Mouse (Mus musculus) heart, embryonic 15.5 days (tissue): ENCODE data around the gene Med25. TPM values are rescaled to one million over a fixed set of nuclear protein-coding genes. Genes with fewer than 3 reads are reported as not detected.

Experiments used
- ATAC-seq: fragments of 200-750 bp; cut with Nextera tagmentation; replicated peaks from 2 replicates; pipeline ENCODE4 v1.8.0; 2017; ENCODE audit warnings: low read depth, moderate TSS enrichment; ENCODE audit not compliant: insufficient number of reproducible peaks, insufficient read depth, low FRiP score
- H3K27ac ChIP-seq: fragments of 300-500 bp; sonication (generic); 2 replicates; pipeline ENCODE4 v1.5.1; 2015; ENCODE audit warnings: mild to moderate bottlenecking, inconsistent platforms
- H3K27me3 ChIP-seq: fragments of 300-500 bp; sonication (generic); 2 replicates; pipeline ENCODE4 v1.6.1; 2015; ENCODE audit warnings: inconsistent platforms
- H3K36me3 ChIP-seq: fragments of 300-500 bp; sonication (generic); 2 replicates; pipeline ENCODE4 v1.6.1; 2015; ENCODE audit warnings: mild to moderate bottlenecking, inconsistent platforms
- H3K4me1 ChIP-seq: fragments of 300-500 bp; sonication (generic); replicated peaks from 2 replicates; pipeline ENCODE4 v1.6.1; 2015; ENCODE audit warnings: inconsistent platforms
- H3K4me2 ChIP-seq: fragments of 300-500 bp; sonication (generic); 2 replicates; pipeline ENCODE4 v1.6.1; 2015; ENCODE audit warnings: inconsistent platforms, mild to moderate bottlenecking, moderate library complexity
- H3K4me3 ChIP-seq: fragments of 300-500 bp; sonication (generic); 2 replicates; pipeline ENCODE4 v1.5.1; 2015; ENCODE audit warnings: mild to moderate bottlenecking, inconsistent platforms
- H3K9ac ChIP-seq: fragments of 300-500 bp; sonication (generic); 2 replicates; pipeline ENCODE4 v1.6.1; 2015; ENCODE audit warnings: mild to moderate bottlenecking, inconsistent platforms
- H3K9me3 ChIP-seq: fragments of 300-500 bp; sonication (generic); replicated peaks from 2 replicates; pipeline ENCODE4 v1.6.1; 2016; ENCODE audit warnings: inconsistent platforms
- WGBS: fragments of 180-500 bp; shearing (Covaris S2); methylation state at CpG from one replicate; pipeline ENCODE4 v1.1.7; 2015; ENCODE audit warnings: mixed read lengths; 5-methylcytosine and 5-hydroxymethylcytosine counted together
- polyA plus RNA-seq: library from polyadenylated mRNA; unstranded; fragments of >200 nt; fragmentation: Nextera tagmentation; extraction: Ambion mirVana; gene quantifications from 2 replicates; pipeline ENCODE4 v1.2.1, GENCODE M21; 2015

Gene Med25
- polyA plus RNA-seq, 1 experiment from 2014 or later = 72.9 TPM

GRCm38 (mm10) chr7:44841825-44842463 is 50.6 kb downstream of the Med25 start:
- Histone ChIP-seq H3K9me3 (no peaks in the 10 kb centered on the region), H3K27me3 (peaks cover 17% of the 10 kb centered on the region), H3K4me2 (no peak overlapping the region), H3K4me3 (no peak overlapping the region), H3K4me1 (peaks cover 15% of the 10 kb centered on the region), H3K9ac (no peak overlapping the region), H3K36me3 (peaks cover 51% of the 10 kb centered on the region), H3K27ac (no peak overlapping the region)
- 89% methylated on average over 8 of the region's 8 CpGs for WGBS
- ATAC-seq = no peak

- ATAC-seq = no peak
- Histone ChIP-seq H3K36me3 (peaks cover 36% of the 10 kb centered on the region), H3K4me3 (peak overlapping the region; percentile 34; the same call in 1 of the 2 replicates), H3K9me3 (no peaks in the 10 kb centered on the region), H3K4me1 (peaks cover 17% of the 10 kb centered on the region), H3K9ac (no peak overlapping the region), H3K27ac (no peak overlapping the region), H3K27me3 (peaks cover 17% of the 10 kb centered on the region), H3K4me2 (peak overlapping the region; percentile 76)
- 59% methylated on average over 14 of the region's 14 CpGs for WGBS
Measured at GRCm38 (mm10) chr7:44840426-44840825, 52.1 kb downstream of the Med25 start.

GRCm38 (mm10) chr7:44839491-44840191 is 52.9 kb downstream of the Med25 start:
- peak overlapping the region; percentile 46 for H3K9ac ChIP-seq
- no peak overlapping the region for H3K27ac ChIP-seq
- 3% methylated on average over 58 of the region's 58 CpGs for WGBS
- peak; percentile 43 for ATAC-seq
- H3K4me1 ChIP-seq = peaks cover 17% of the 10 kb centered on the region
- no peaks in the 10 kb centered on the region for H3K9me3 ChIP-seq
- H3K4me3 ChIP-seq = peak overlapping the region; percentile 34
- peaks cover 17% of the 10 kb centered on the region for H3K27me3 ChIP-seq
- H3K4me2 ChIP-seq = peak overlapping the region; percentile 76
- H3K36me3 ChIP-seq = peaks cover 28% of the 10 kb centered on the region

GRCm38 (mm10) chr7:44839171-44839490 is 53.4 kb downstream of the Med25 start:
- H3K4me1 ChIP-seq = peaks cover 17% of the 10 kb centered on the region
- peak overlapping the region; percentile 76 for H3K4me2 ChIP-seq
- 36% methylated on average over 11 of the region's 11 CpGs for WGBS
- no peak overlapping the region for H3K27ac ChIP-seq
- H3K9ac ChIP-seq = peak overlapping the region; percentile 46; the same call in 1 of the 2 replicates
- H3K9me3 ChIP-seq = no peaks in the 10 kb centered on the region
- peak overlapping the region; percentile 34 for H3K4me3 ChIP-seq
- ATAC-seq = no peak
- peaks cover 17% of the 10 kb centered on the region for H3K27me3 ChIP-seq
- H3K36me3 ChIP-seq = peaks cover 23% of the 10 kb centered on the region

DNA sequence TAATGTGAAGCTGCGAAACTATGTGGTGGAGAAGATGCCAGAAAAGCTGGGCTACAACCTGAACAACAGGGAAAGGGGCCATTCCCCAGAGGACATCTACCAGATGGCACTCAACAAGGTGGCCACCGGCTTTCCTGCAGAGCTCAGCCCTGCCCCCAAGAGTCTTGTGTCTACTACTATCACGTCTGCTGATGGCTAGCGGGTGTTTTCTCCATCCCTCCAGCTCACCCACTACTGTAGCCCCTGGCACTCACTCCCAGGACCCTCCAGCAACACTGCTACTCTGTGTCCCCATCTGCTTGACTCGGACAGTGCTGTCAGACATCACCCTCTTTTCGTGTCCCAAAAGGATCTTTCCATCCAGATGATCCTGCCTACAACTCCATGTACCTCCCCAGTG is 54.4 kb downstream of the Med25 start:
- peaks cover 17% of the 10 kb centered on the region for H3K27me3 ChIP-seq
- 80% methylated on average over 6 of the region's 6 CpGs for WGBS

DNA sequence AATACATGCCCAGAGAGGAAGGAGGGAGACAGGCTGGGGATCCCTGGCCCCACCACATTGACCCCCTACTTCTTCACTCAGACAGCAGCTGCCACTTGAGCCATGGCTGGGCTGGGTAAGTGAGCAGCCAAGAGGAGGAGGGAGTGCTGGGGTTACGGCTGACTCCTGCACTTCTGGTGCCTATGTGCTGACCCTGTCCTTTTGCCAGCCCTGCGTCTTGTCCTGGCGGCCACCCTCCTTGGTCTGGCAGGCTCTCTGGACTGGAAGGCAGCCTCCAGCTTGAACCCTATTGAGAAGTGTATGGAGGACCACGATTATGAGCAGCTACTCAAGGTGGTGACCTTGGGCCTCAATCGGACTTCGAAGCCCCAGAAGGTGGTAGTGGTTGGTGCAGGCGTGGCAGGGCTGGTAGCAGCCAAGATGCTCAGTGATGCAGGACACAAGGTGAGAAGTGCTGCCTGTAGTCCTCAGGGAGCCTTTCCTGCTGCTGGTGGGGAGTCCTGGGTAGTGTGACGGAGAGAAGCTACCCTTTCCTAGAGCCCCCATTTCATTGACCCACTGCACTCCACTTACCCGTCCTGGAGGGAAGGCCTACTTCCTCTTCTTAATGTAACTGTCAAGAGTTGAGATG is 56.0 kb downstream of the Med25 start:
- no peak overlapping the region for H3K4me2 ChIP-seq
- no peaks in the 10 kb centered on the region for H3K9me3 ChIP-seq
- H3K27me3 ChIP-seq = peaks cover 17% of the 10 kb centered on the region
- H3K4me1 ChIP-seq = peaks cover 24% of the 10 kb centered on the region
- no peak for ATAC-seq
- H3K36me3 ChIP-seq = peaks cover 9% of the 10 kb centered on the region; the same call in 1 of the 2 replicates
- H3K27ac ChIP-seq = no peak overlapping the region
- WGBS = 78% methylated on average over 9 of the region's 9 CpGs
- H3K9ac ChIP-seq = no peak overlapping the region
- H3K4me3 ChIP-seq = no peak overlapping the region

More for the DNA sequence above, 54.4 kb downstream of the Med25 start:
- Histone ChIP-seq H3K27ac (no peak overlapping the region), H3K4me2 (no peak overlapping the region), H3K4me1 (peaks cover 18% of the 10 kb centered on the region), H3K36me3 (peaks cover 12% of the 10 kb centered on the region), H3K4me3 (no peak overlapping the region), H3K9me3 (no peaks in the 10 kb centered on the region), H3K9ac (no peak overlapping the region)
- no peak for ATAC-seq

- Histone ChIP-seq H3K9ac (no peak overlapping the region), H3K4me3 (no peak overlapping the region), H3K27me3 (peaks cover 17% of the 10 kb centered on the region), H3K4me2 (no peak overlapping the region), H3K4me1 (peaks cover 24% of the 10 kb centered on the region), H3K27ac (no peak overlapping the region), H3K36me3 (peaks cover 14% of the 10 kb centered on the region), H3K9me3 (no peaks in the 10 kb centered on the region)
- WGBS = 41% methylated on average over 3 of the region's 3 CpGs
- no peak for ATAC-seq
Measured at GRCm38 (mm10) chr7:44836016-44836404, 56.5 kb downstream of the Med25 start.

- H3K4me3 ChIP-seq = no peak overlapping the region
- H3K27me3 ChIP-seq = peaks cover 13% of the 10 kb centered on the region
- peaks cover 24% of the 10 kb centered on the region for H3K4me1 ChIP-seq
- WGBS = 88% methylated on average over 1 of the region's 1 CpGs
- no peak overlapping the region for H3K27ac ChIP-seq
- H3K9ac ChIP-seq = no peak overlapping the region
- no peaks in the 10 kb centered on the region for H3K9me3 ChIP-seq
- ATAC-seq = no peak
- no peak overlapping the region for H3K4me2 ChIP-seq
- H3K36me3 ChIP-seq = peaks cover 19% of the 10 kb centered on the region
Measured at GRCm38 (mm10) chr7:44835373-44836015, 57.0 kb downstream of the Med25 start.

DNA sequence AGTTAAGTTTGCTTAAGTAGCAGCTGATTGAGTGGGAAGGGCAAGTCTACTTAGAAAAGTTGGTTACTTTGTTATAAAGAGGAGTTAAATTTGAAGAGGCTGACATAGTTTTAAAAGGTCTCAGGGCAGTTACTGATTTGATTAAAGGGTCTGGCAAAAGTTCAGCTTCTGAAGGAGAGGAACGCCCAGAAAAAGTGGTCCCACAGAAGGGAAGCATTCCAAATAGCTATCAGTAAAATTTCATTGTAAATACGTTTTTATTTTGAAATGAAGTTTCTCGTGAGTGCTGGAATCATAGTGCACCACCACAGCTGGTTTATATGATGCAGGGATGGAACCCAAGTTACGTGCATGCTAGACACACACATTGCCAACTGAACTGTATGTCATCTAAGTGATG is 59.7 kb downstream of the Med25 start:
- no peaks in the 10 kb centered on the region for H3K9me3 ChIP-seq
- peaks cover 39% of the 10 kb centered on the region for H3K36me3 ChIP-seq
- peaks cover 10% of the 10 kb centered on the region for H3K4me1 ChIP-seq
- H3K27ac ChIP-seq = no peak overlapping the region
- no peak overlapping the region for H3K4me3 ChIP-seq
- 61% methylated on average over 4 of the region's 4 CpGs for WGBS
- no peak overlapping the region for H3K4me2 ChIP-seq
- no peaks in the 10 kb centered on the region for H3K27me3 ChIP-seq
- no peak for ATAC-seq
- no peak overlapping the region for H3K9ac ChIP-seq

- H3K27me3 ChIP-seq = no peaks in the 10 kb centered on the region
- no peak overlapping the region for H3K4me2 ChIP-seq
- no peak overlapping the region for H3K9ac ChIP-seq
- H3K27ac ChIP-seq = no peak overlapping the region
- H3K36me3 ChIP-seq = peaks cover 39% of the 10 kb centered on the region
- H3K9me3 ChIP-seq = no peaks in the 10 kb centered on the region
- H3K4me1 ChIP-seq = peaks cover 33% of the 10 kb centered on the region
- ATAC-seq = no peak
- 91% methylated on average over 5 of the region's 5 CpGs for WGBS
- H3K4me3 ChIP-seq = no peak overlapping the region
Measured at GRCm38 (mm10) chr7:44828706-44829105, 63.8 kb downstream of the Med25 start.

GRCm38 (mm10) chr7:44826771-44827170 is 65.7 kb downstream of the Med25 start:
- WGBS = 81% methylated on average over 3 of the region's 3 CpGs
- Histone ChIP-seq H3K27me3 (no peaks in the 10 kb centered on the region), H3K36me3 (peaks cover 32% of the 10 kb centered on the region), H3K27ac (no peak overlapping the region), H3K9me3 (no peaks in the 10 kb centered on the region), H3K4me3 (no peak overlapping the region), H3K4me1 (peaks cover 37% of the 10 kb centered on the region), H3K9ac (no peak overlapping the region), H3K4me2 (no peak overlapping the region)
- no peak for ATAC-seq
